Mouse (Mus musculus): ENCODE data around the gene Antxrl. TPM values are rescaled to one million over a fixed set of nuclear protein-coding genes. Genes with fewer than 3 reads are reported as not detected.

The Antxrl gene
- not detected in 4 replicates for total RNA-seq (2023; ENCODE audit: inconsistent age)

DNA sequence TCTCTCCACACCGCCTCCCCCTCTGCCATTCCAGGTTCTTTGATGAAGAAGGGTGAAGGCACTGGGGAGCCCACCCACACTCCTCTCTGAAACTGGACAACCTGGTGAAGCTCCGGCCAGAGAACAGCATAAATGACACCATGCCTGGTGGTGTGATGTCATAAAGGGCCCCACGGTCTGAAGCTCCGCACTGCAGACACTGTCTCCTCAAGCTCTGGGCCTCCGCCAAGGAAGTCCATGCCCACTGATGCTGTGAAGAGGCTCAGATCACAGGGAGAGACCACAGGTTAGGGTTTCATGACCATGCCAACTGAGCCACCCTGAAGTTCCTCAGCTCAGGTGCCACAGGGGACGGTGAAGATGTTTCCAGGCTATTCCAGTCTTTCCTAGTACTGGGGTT is at the start of gene Antxrl:
TSS of gene Antxrl (plus strand) at position 192 of the 400 bp plus-strand sequence.

DNA sequence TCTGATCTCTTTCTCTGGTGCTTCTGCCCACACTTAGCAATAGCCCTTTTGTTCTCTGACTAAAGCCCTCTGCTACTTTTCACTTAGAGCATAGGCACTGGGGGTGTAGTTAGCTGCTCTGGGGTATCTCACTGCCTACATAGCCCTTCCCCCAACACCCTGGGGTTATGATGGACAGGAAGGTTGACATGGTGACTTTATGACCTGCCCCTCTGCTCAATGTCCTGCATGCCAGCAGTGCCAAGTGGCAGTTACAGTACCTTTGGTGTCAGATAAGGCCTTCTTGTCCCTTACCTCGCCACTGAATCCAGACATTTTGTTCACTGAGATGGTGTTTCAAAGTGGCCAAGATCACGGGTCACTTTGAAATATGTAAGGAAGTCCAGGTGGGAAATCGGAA is 37.4 kb upstream of the Antxrl start, which contains the start of gene Gm30083:
TSS of gene Gm30083 (minus strand) at position 120 of the 400 bp plus-strand sequence.

DNA sequence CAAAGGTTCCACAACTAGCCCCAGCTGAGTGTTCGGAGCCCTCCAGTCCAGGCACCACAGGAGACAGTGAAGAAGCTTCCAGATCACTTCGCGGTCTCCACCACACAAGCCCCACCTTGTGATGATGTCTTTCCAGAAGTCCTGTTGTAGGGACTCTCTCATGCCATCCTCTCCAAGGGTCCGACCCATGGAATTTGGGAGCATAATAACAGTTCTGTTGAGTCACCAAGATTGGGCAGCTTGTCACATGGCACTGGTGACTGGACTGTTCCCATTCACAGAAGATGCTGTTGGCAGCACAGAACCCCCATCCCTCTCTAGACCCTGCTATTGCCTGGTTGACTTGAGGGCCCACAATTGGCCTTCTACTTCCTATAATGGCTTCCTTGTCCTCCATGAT is 36.1 kb upstream of the Antxrl start, which contains the start of gene Gm5460:
TSS of gene Gm5460 (plus strand) at position 378 of the 400 bp plus-strand sequence.

DNA sequence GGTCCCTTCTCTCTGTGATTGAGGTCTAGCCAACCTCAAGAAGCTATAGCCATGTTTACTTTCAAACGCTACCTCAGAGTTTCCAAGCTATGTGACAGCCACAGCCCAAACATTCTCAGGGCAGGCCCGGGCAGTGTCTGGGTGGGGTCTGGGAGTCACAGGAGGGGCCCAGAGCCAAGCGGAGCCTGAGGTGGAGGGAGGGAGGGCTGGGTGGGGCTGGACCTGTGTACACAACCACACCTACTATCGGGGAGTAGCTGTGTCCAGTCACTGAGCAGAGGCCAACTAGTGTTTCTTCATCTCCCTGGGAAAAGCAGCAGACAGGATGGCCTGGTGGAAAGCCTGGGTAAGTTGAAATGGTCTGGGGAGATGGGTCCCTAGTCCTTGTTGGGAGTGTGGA is 33.2 kb downstream of the Antxrl start, which contains the start of gene Anxa8:
TSS of gene Anxa8 (plus strand) at position 251 of the 400 bp plus-strand sequence.

DNA sequence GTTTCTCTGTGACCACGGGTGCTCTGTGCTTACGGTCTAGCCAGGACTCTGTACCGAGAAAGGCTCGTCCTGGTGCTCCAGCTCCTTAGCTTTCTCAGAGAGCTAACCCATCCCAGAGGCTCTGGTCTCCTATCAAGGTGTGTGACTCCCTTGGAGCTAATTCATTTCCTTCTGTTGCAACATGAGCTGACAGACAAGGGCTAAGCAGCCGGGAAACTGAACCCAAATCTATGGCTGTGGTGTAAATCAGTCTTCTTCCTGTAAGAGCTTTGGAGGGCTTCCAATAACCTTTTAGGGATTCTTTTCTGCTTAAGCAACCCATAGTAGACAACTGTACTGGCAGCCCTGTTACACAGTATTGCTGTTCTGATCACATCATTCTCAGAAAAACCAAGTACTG is 50.1 kb downstream of the Antxrl start, which contains the start of gene A630023A22Rik:
TSS of gene A630023A22Rik (minus strand) at position 154 of the 400 bp plus-strand sequence.

Other genes starting within 250 kb of the Antxrl start
- gene Gdf10, start 129.1 kb upstream of the Antxrl start, total RNA-seq (2023; ENCODE audit: inconsistent age), result not detected in 4 replicates
- gene Gdf2, start 111.7 kb upstream of the Antxrl start, total RNA-seq (2023; ENCODE audit: inconsistent age), result not detected in 4 replicates
- not detected in 4 replicates for gene Rbp3, start 98.7 kb upstream of the Antxrl start, total RNA-seq (2023; ENCODE audit: inconsistent age)
- 0.16 to 0.35 TPM (median 0.27 TPM) in 4 replicates for gene Zfp488, start 73.9 kb upstream of the Antxrl start, total RNA-seq (2023; ENCODE audit: inconsistent age)
- gene Gm30083, start 37.5 kb upstream of the Antxrl start, total RNA-seq (2023; ENCODE audit: inconsistent age), result not detected in 4 replicates
- not detected in 4 replicates for gene Gm5460, start 35.9 kb upstream of the Antxrl start, total RNA-seq (2023; ENCODE audit: inconsistent age)
- gene Anxa8, start 33.3 kb downstream of the Antxrl start, total RNA-seq (2023; ENCODE audit: inconsistent age), result 0.42 TPM in 1 of 4 replicates, not detected in the others
- gene A630023A22Rik, start 50.0 kb downstream of the Antxrl start, total RNA-seq (2023; ENCODE audit: inconsistent age), result not detected in 4 replicates
- gene Npy4r, start 99.8 kb downstream of the Antxrl start, total RNA-seq (2023; ENCODE audit: inconsistent age), result not detected in 4 replicates
- not detected in 4 replicates for gene Gprin2, start 148.9 kb downstream of the Antxrl start, total RNA-seq (2023; ENCODE audit: inconsistent age)
- not detected in 4 replicates for gene Syt15, start 166.9 kb downstream of the Antxrl start, total RNA-seq (2023; ENCODE audit: inconsistent age)